In the genomic region with DNA sequence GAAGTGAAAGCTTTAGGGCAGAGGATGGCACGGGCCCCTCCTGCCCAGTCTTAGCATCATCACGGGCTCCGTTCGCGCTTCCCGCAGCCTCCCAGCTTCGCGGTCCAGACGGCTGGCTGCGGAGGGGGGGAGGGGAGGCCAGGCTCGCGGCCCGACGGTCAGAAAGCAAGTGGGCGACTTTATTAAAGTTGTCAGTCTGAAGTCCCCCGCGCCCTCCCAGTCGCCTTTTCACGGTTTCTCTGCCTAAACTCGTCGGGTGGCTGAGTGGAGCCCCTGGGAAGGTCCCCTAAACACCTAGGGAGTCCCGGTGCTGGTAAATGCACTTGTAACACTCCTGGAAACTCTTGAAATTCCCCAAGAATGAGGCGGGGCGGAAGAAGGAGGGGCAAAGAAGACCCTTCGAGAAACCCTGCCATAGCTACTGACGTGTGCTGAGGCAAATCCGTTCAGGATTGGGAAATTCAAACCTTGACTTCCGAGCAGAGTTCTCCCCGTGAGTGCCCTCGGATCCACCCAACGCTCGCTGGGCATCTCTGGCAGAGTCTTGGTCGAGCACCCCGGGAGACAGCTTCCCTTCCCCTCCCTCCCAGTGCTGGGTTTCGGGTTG, we compare ENCODE assay signal across 8 mouse cellular contexts. TPM values are rescaled to one million over a fixed set of nuclear protein-coding genes. Genes with fewer than 3 reads are reported as not detected.
DNase-seq lines count a peak whose midpoint lies in the region; ATAC-seq and TF ChIP-seq lines count a peak whose summit lies in the region.

No protein-coding gene starts in this region.

- under 1% methylated on average over 35 of the region's 35 CpGs for WGBS in forebrain, postnatal 0 days
- under 1% methylated on average over 35 of the region's 35 CpGs for WGBS in hindbrain, embryonic 12.5 days
- WGBS in limb, embryonic 12.5 days: under 1% methylated on average over 35 of the region's 35 CpGs
- under 1% methylated on average over 35 of the region's 35 CpGs for WGBS in midbrain, embryonic 10.5 days

- peak overlapping the region; percentile 50 for H3K4me3 ChIP-seq in forebrain, postnatal 0 days (ENCODE audit: low read depth, low read length)
- H3K4me3 ChIP-seq in hindbrain, embryonic 12.5 days: peak overlapping the region; percentile 54
- peak overlapping the region; percentile 75 for H3K4me3 ChIP-seq in limb, embryonic 12.5 days (replicated peaks)
- H3K4me3 ChIP-seq in midbrain, embryonic 10.5 days: peak overlapping the region; percentile 70

- H3K4me1 ChIP-seq in forebrain, postnatal 0 days (ENCODE audit: insufficient read depth): 0 out of 2 replicates have a peak, but pooled peaks cover 4% of the 10 kb centered on the region
- H3K4me1 ChIP-seq in hindbrain, embryonic 12.5 days: peaks cover 3% of the 10 kb centered on the region; the same call in 1 of the 2 replicates
- peaks cover 27% of the 10 kb centered on the region for H3K4me1 ChIP-seq in limb, embryonic 12.5 days (replicated peaks)
- peaks cover 44% of the 10 kb centered on the region for H3K4me1 ChIP-seq in midbrain, embryonic 10.5 days

- TF ChIP-seq CTCF in forebrain, postnatal 0 days (IDR thresholded peaks at IDR 0.05; ENCODE audit: low read depth): no peak

- peak; percentile 40 for DNase-seq in ovary, postnatal 10 days (ENCODE audit: low spot score)
- DNase-seq in ovary, adult 18-20 months (ENCODE audit: low spot score): no peak
- peak; percentile 67 for DNase-seq in adrenal gland, postnatal 14 days
- DNase-seq in forebrain, postnatal 0 days: peak; percentile 42
- peak; percentile 81 for DNase-seq in midbrain, embryonic 10.5 days (ENCODE audit: low spot score)
- peak; percentile 3 to 8 for DNase-seq in thymus, postnatal 36 days

- peak overlapping the region; percentile 36 for H3K9ac ChIP-seq in forebrain, postnatal 0 days
- H3K9ac ChIP-seq in hindbrain, embryonic 12.5 days: peak overlapping the region; percentile 68
- peak overlapping the region; percentile 90 for H3K9ac ChIP-seq in limb, embryonic 12.5 days (replicated peaks)

- H3K9me3 ChIP-seq in forebrain, postnatal 0 days (ENCODE audit: low read length): no peaks in the 10 kb centered on the region
- no peaks in the 10 kb centered on the region for H3K9me3 ChIP-seq in hindbrain, embryonic 12.5 days (replicated peaks)
- no peaks in the 10 kb centered on the region for H3K9me3 ChIP-seq in limb, embryonic 12.5 days
- no peaks in the 10 kb centered on the region for H3K9me3 ChIP-seq in midbrain, embryonic 10.5 days (replicated peaks)

- peak overlapping the region; percentile 48 for H3K27ac ChIP-seq in forebrain, postnatal 0 days (ENCODE audit: low read depth, low read length)
- peak overlapping the region; percentile 70 for H3K27ac ChIP-seq in hindbrain, embryonic 12.5 days
- peak overlapping the region; percentile 94 for H3K27ac ChIP-seq in limb, embryonic 12.5 days
- H3K27ac ChIP-seq in midbrain, embryonic 10.5 days (replicated peaks): peak overlapping the region; percentile 91

- peak overlapping the region; percentile 94 for H3K4me2 ChIP-seq in forebrain, postnatal 0 days (ENCODE audit: low read depth)
- H3K4me2 ChIP-seq in hindbrain, embryonic 12.5 days (replicated peaks): peak overlapping the region; percentile 74
- peak overlapping the region; percentile 59 for H3K4me2 ChIP-seq in limb, embryonic 12.5 days

- H3K36me3 ChIP-seq in forebrain, postnatal 0 days (ENCODE audit: insufficient read depth): no peaks in the 10 kb centered on the region
- no peaks in the 10 kb centered on the region for H3K36me3 ChIP-seq in hindbrain, embryonic 12.5 days
- H3K36me3 ChIP-seq in limb, embryonic 12.5 days: peaks cover 11% of the 10 kb centered on the region; the same call in 1 of the 2 replicates
- H3K36me3 ChIP-seq in midbrain, embryonic 10.5 days: peaks cover 17% of the 10 kb centered on the region

- peak; percentile 81 for ATAC-seq in forebrain, postnatal 0 days
- peak; percentile 80 for ATAC-seq in hindbrain, embryonic 12.5 days (ENCODE audit: low FRiP score)
- ATAC-seq in limb, embryonic 12.5 days (ENCODE audit: insufficient number of reproducible peaks, insufficient read depth, low FRiP score, low TSS enrichment, low read depth): peak; percentile 57

- peaks cover 3% of the 10 kb centered on the region; the same call in 1 of the 2 replicates for H3K27me3 ChIP-seq in forebrain, postnatal 0 days (ENCODE audit: insufficient read depth, low read length)
- H3K27me3 ChIP-seq in hindbrain, embryonic 12.5 days: peaks cover 10% of the 10 kb centered on the region; the same call in 1 of the 2 replicates
- no peaks in the 10 kb centered on the region for H3K27me3 ChIP-seq in limb, embryonic 12.5 days
- no peaks in the 10 kb centered on the region; the same call in 1 of the 2 replicates for H3K27me3 ChIP-seq in midbrain, embryonic 10.5 days (ENCODE audit: low read depth, poor library complexity, severe bottlenecking)

RNA-seq across cellular contexts. Expression of gene Gja1, which starts 1.6 kb away (rescaled TPM):
- 168 and 205 TPM in 2 replicates for total RNA-seq in adrenal gland, postnatal 14 days (2021)
- total RNA-seq in forebrain, postnatal 0 days (2014; rRNA removed): 43.9 and 53.0 TPM in 2 replicates
- 105 and 113 TPM in 2 replicates for polyA plus RNA-seq in forebrain, postnatal 0 days (2015; fragmentation: Nextera tagmentation; extraction: Ambion mirVana)
- polyA plus RNA-seq in hindbrain, embryonic 12.5 days (2016; fragmentation: Nextera tagmentation; extraction: Ambion mirVana): 165 and 196 TPM in 2 replicates
- polyA plus RNA-seq in limb, embryonic 12.5 days (2016; fragmentation: Nextera tagmentation; extraction: Ambion mirVana): 255 and 257 TPM in 2 replicates
- polyA plus RNA-seq in midbrain, embryonic 10.5 days (2016; fragmentation: Nextera tagmentation; extraction: Ambion mirVana): 121 and 144 TPM in 2 replicates

Comparison
In these comparisons a context has a peak if more than half of its experiments do, and no peak if none do; other contexts are left out.
1. H3K9ac ChIP-seq: peak in every context shown above with its lines; median percentile 90 in limb, embryonic 12.5 days; 68 in hindbrain, embryonic 12.5 days; 36 in forebrain, postnatal 0 days.